Mouse (Mus musculus) kidney, adult 2 months (tissue): ENCODE data around the gene Snx29.

Experiments used
- CTCF ChIP-seq: fragments of 200-500 bp; conservative IDR thresholded peaks from 2 replicates; pipeline ENCODE4 v1.5.1; 2011; ENCODE audit warnings: low read depth, mild to moderate bottlenecking, control low read depth, low read length, moderate library complexity, mixed read lengths; ENCODE audit not compliant: insufficient read depth, insufficient read length
- POLR2A ChIP-seq: fragments of 200-500 bp; IDR thresholded peaks from one replicate; pipeline ENCODE4 v1.6.1; 2011; ENCODE audit warnings: low read depth, low read length, control low read depth

DNA sequence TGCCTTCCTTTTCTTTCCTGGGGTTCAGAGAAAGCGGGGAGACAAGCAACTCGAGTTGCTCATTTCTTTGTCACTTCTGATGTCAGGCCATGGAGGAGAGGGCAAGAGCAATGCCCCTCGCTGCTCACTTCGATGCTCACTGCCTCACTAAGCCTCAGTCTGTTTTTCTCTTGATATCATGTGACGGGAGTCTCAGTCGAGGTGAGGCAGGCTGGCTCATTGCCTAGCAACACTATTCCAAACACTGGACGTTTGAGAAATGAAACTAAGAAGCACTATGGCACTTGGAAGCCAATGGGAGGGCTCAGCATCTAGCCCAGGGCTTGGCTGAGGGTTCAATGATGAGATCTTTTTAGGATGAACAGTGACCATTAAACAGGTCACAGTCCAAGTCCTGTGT is 102.6 kb downstream of the Snx29 start:
- TF ChIP-seq POLR2A, result no peak
- no peak for TF ChIP-seq CTCF
